Mouse (Mus musculus): ENCODE data around the gene Ltbp3.

DNA sequence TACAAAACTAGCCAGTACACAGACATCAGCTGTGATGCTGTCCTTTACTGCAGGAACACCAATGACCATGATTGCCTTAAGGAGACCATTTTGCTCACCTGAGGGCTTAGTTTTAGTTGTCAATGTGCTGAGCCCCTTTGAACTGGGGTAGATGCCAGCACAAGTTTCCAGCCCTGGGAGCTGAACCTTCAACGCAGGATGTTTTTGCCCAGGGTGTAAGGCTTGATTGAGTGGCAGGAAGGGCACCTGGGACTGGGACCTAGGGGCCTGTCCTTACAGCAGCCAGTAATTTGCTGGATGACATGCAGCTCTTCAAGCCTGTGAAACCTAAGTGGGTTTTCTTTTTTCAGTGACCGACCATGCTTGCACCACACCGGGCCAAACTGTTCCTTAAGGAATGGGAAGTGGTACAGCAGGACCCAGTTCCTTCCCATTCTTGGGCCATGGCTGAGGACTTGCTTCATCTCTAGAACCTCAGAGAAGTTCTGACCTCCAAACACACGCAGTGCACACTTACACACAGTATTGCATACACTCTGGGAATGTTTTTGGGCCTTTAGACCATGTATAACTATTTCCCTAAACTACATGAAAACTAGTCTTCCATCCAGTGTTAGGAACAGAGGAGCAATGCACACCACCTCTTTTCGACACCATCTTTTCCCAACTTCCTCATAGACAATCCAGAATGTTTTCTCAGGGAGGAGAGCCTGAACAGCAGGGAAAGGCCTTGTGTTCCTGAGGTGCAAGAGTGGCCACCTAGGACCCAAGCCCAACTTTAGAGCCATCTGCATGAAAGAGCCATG is 54.3 kb downstream of the Ltbp3 start:
- TF ChIP-seq CTCF (IDR thresholded peaks at IDR 0.05; ENCODE audit: insufficient read depth, low read depth, low read length) (no peak), POLR2A (IDR thresholded peaks at IDR 0.05; ENCODE audit: insufficient read depth, low read depth, low read length) (no peak)

Measured in olfactory bulb, adult 2 months (tissue).